Mouse (Mus musculus) spleen, adult 2 months (tissue): Measurements from ENCODE around the gene Sf3a3.

Source experiments
- CTCF ChIP-seq: fragments of 200-500 bp; IDR thresholded peaks from 2 replicates; pipeline ENCODE4 v1.5.1; 2011; ENCODE audit warnings: mild to moderate bottlenecking, inconsistent platforms; ENCODE audit not compliant: insufficient read depth, insufficient read length, insufficient replicate concordance; ENCODE audit errors: extremely low read depth
- POLR2A ChIP-seq: fragments of 200-500 bp; IDR thresholded peaks from 2 replicates; pipeline ENCODE4 v1.6.1; 2011; ENCODE audit warnings: low read depth, low read length, inconsistent platforms

DNA sequence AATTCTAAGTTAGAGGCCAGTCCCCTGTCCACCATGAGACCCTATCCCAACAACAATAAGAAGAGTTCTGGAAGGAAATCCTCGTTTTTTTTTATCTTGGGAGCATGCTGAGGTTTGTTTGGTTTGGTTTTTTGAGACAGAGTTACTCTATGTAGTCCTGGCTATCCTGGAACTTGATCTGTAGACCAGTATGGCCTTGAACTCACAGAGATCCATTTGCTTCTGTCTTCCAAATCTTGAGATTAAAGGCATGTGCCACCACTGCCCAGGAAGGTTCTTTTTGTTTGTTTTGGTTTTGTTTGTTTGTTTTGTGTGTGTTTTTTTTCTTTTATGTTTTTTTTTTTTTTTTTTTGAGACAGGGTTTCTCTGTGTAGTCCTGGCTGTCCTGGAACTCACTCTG lies 46.6 kb downstream of the Sf3a3 start:
- no peak for TF ChIP-seq POLR2A
- TF ChIP-seq CTCF = no peak
